Mouse (Mus musculus): ENCODE measurements at regions not wholly inside any gene's neighbourhood (a gene's known extent, or its start where the extent isn't known, plus 50 kb on each side); places are given as distances from the start of the nearest gene placed in this dataset.

- TF ChIP-seq CTCF (IDR thresholded peaks at IDR 0.05; ENCODE audit: borderline replicate concordance, insufficient read depth, low read depth, low read length) (no peak), POLR2A (IDR thresholded peaks at IDR 0.05; ENCODE audit: borderline replicate concordance, insufficient read depth, low read length) (no peak)
Observed at GRCm38 (mm10) chr8:7322376-7323066, 1338.5 kb downstream of the Efnb2 start.

All from cerebellum, adult 2 months (tissue).